In genomic region chr7:105738286-105738685, GRCm38 (mm10) we compare ENCODE assay signal across 9 mouse cellular contexts. TPM values are rescaled to one million over a fixed set of nuclear protein-coding genes. Genes with fewer than 3 reads are reported as not detected.
A peak's percentile ranks its signal among the peaks of the same experiment; 100 is the strongest.
DNase-seq lines count a peak whose midpoint lies in the region; ATAC-seq lines count a peak whose summit lies in the region.
"Had no signal": no experiment of that assay in that cellular context is flagged by ENCODE, and none has a peak within 500 bp of the region (broad histone marks: within the 10 kb centered on the region; RNA-seq: fewer than 3 reads in every experiment).

No protein-coding gene starts in this region.

- no peak for DNase-seq in kidney, postnatal 4 days
- no peak for DNase-seq in spleen, postnatal 10 days (ENCODE audit: low spot score in 2 of 2)
- no peak for DNase-seq in adipocyte (ENCODE audit: low spot score)
- no peak for DNase-seq in kidney, postnatal 14 days
- DNase-seq: right cerebral cortex, postnatal 14 days had no signal

- no peak for ATAC-seq in kidney, embryonic 15.5 days (replicated peaks; ENCODE audit: low FRiP score)
- no peak for ATAC-seq in embryonic facial prominence, embryonic 13.5 days (ENCODE audit: insufficient number of reproducible peaks, insufficient read depth, low FRiP score, low TSS enrichment, low read depth)
- no peak for ATAC-seq in hindbrain, embryonic 13.5 days (ENCODE audit: low FRiP score)
- ATAC-seq in midbrain, embryonic 13.5 days, result no peak

- no peaks in the 10 kb centered on the region for H3K9me3 ChIP-seq in kidney, embryonic 15.5 days (replicated peaks)
- no peaks in the 10 kb centered on the region for H3K9me3 ChIP-seq in embryonic facial prominence, embryonic 13.5 days
- no peaks in the 10 kb centered on the region for H3K9me3 ChIP-seq in hindbrain, embryonic 13.5 days
- no peaks in the 10 kb centered on the region for H3K9me3 ChIP-seq in midbrain, embryonic 13.5 days

- peak overlapping the region; percentile 96 for H3K27ac ChIP-seq in kidney, embryonic 15.5 days
- H3K27ac ChIP-seq in embryonic facial prominence, embryonic 13.5 days, result peak overlapping the region; percentile 78
- H3K27ac ChIP-seq in hindbrain, embryonic 13.5 days, result no peak overlapping the region
- no peak overlapping the region for H3K27ac ChIP-seq in midbrain, embryonic 13.5 days

- H3K4me1 ChIP-seq in kidney, embryonic 15.5 days, result peaks cover 42% of the 10 kb centered on the region
- H3K4me1 ChIP-seq in embryonic facial prominence, embryonic 13.5 days, result peaks cover 38% of the 10 kb centered on the region
- peaks cover 41% of the 10 kb centered on the region for H3K4me1 ChIP-seq in hindbrain, embryonic 13.5 days (replicated peaks)
- peaks cover 40% of the 10 kb centered on the region for H3K4me1 ChIP-seq in midbrain, embryonic 13.5 days (replicated peaks)

- 72% methylated on average over 2 of the region's 2 CpGs for WGBS in kidney, embryonic 15.5 days
- WGBS in embryonic facial prominence, embryonic 13.5 days, result 60% methylated on average over 2 of the region's 2 CpGs
- WGBS in hindbrain, embryonic 13.5 days, result 89% methylated on average over 2 of the region's 2 CpGs
- 82% methylated on average over 2 of the region's 2 CpGs for WGBS in midbrain, embryonic 13.5 days

- no peaks in the 10 kb centered on the region for H3K27me3 ChIP-seq in kidney, embryonic 15.5 days
- H3K27me3 ChIP-seq in embryonic facial prominence, embryonic 13.5 days, result no peaks in the 10 kb centered on the region
- H3K27me3 ChIP-seq in hindbrain, embryonic 13.5 days, result no peaks in the 10 kb centered on the region
- no peaks in the 10 kb centered on the region for H3K27me3 ChIP-seq in midbrain, embryonic 13.5 days

- H3K4me2 ChIP-seq in kidney, embryonic 15.5 days, result peak overlapping the region; percentile 64
- H3K4me2 ChIP-seq in embryonic facial prominence, embryonic 13.5 days, result peak overlapping the region; percentile 79
- H3K4me2 ChIP-seq in hindbrain, embryonic 13.5 days, result peak overlapping the region; percentile 90
- peak overlapping the region; percentile 84; the same call in 1 of the 2 replicates for H3K4me2 ChIP-seq in midbrain, embryonic 13.5 days (replicated peaks)

- H3K36me3 ChIP-seq in kidney, embryonic 15.5 days, result peaks cover 55% of the 10 kb centered on the region
- peaks cover 52% of the 10 kb centered on the region for H3K36me3 ChIP-seq in embryonic facial prominence, embryonic 13.5 days
- H3K36me3 ChIP-seq in hindbrain, embryonic 13.5 days, result peaks cover 49% of the 10 kb centered on the region
- H3K36me3 ChIP-seq in midbrain, embryonic 13.5 days, result peaks cover 50% of the 10 kb centered on the region

- peak overlapping the region; percentile 89 for H3K4me3 ChIP-seq in kidney, embryonic 15.5 days (replicated peaks)
- peak overlapping the region; percentile 74 for H3K4me3 ChIP-seq in embryonic facial prominence, embryonic 13.5 days
- H3K4me3 ChIP-seq in hindbrain, embryonic 13.5 days, result 0 out of 2 replicates have a peak overlapping the region, but pooled peaks have one; percentile 4
- H3K4me3 ChIP-seq in midbrain, embryonic 13.5 days (replicated peaks), result 0 out of 2 replicates have a peak overlapping the region, but pooled peaks have one; percentile 4

- peak overlapping the region; percentile 95 for H3K9ac ChIP-seq in kidney, embryonic 15.5 days
- peak overlapping the region; percentile 44; the same call in 1 of the 2 replicates for H3K9ac ChIP-seq in embryonic facial prominence, embryonic 13.5 days
- 0 out of 2 replicates have a peak overlapping the region, but pooled peaks have one; percentile 13 for H3K9ac ChIP-seq in hindbrain, embryonic 13.5 days
- no peak overlapping the region for H3K9ac ChIP-seq in midbrain, embryonic 13.5 days (replicated peaks)

RNA-seq across cellular contexts. Expression of gene Rrp8, which starts 1.1 kb away (rescaled TPM):
- polyA plus RNA-seq in kidney, embryonic 15.5 days (2015; fragmentation: Nextera tagmentation; extraction: Ambion mirVana), result 44.8 and 49.6 TPM in 2 replicates
- 43.4 and 48.9 TPM in 2 replicates for polyA plus RNA-seq in embryonic facial prominence, embryonic 13.5 days (2015; fragmentation: Nextera tagmentation; extraction: Ambion mirVana)
- 25.8 and 28.0 TPM in 2 replicates for polyA plus RNA-seq in hindbrain, embryonic 13.5 days (2015; fragmentation: Nextera tagmentation; extraction: Ambion mirVana)
- 29.2 and 30.5 TPM in 2 replicates for polyA plus RNA-seq in midbrain, embryonic 13.5 days (2015; fragmentation: Nextera tagmentation; extraction: Ambion mirVana)

RNA-seq across cellular contexts. Expression of gene Ilk, which starts 1.9 kb away (rescaled TPM):
- 331 and 360 TPM in 2 replicates for polyA plus RNA-seq in kidney, embryonic 15.5 days (2015; fragmentation: Nextera tagmentation; extraction: Ambion mirVana)
- polyA plus RNA-seq in embryonic facial prominence, embryonic 13.5 days (2015; fragmentation: Nextera tagmentation; extraction: Ambion mirVana), result 253 and 273 TPM in 2 replicates
- 181 and 191 TPM in 2 replicates for polyA plus RNA-seq in hindbrain, embryonic 13.5 days (2015; fragmentation: Nextera tagmentation; extraction: Ambion mirVana)
- 180 and 198 TPM in 2 replicates for polyA plus RNA-seq in midbrain, embryonic 13.5 days (2015; fragmentation: Nextera tagmentation; extraction: Ambion mirVana)

RNA-seq across cellular contexts. Expression of gene Taf10, which starts 5.9 kb away (rescaled TPM):
- 127 and 136 TPM in 2 replicates for polyA plus RNA-seq in kidney, embryonic 15.5 days (2015; fragmentation: Nextera tagmentation; extraction: Ambion mirVana)
- polyA plus RNA-seq in embryonic facial prominence, embryonic 13.5 days (2015; fragmentation: Nextera tagmentation; extraction: Ambion mirVana), result 126 and 137 TPM in 2 replicates
- polyA plus RNA-seq in hindbrain, embryonic 13.5 days (2015; fragmentation: Nextera tagmentation; extraction: Ambion mirVana), result 111 and 122 TPM in 2 replicates
- 109 and 127 TPM in 2 replicates for polyA plus RNA-seq in midbrain, embryonic 13.5 days (2015; fragmentation: Nextera tagmentation; extraction: Ambion mirVana)

RNA-seq across cellular contexts. Expression of gene Tpp1, which starts 13.7 kb away (rescaled TPM):
- polyA plus RNA-seq in kidney, embryonic 15.5 days (2015; fragmentation: Nextera tagmentation; extraction: Ambion mirVana), result 92.7 and 94.9 TPM in 2 replicates
- 44.0 and 45.8 TPM in 2 replicates for polyA plus RNA-seq in embryonic facial prominence, embryonic 13.5 days (2015; fragmentation: Nextera tagmentation; extraction: Ambion mirVana)
- 39.9 and 46.8 TPM in 2 replicates for polyA plus RNA-seq in hindbrain, embryonic 13.5 days (2015; fragmentation: Nextera tagmentation; extraction: Ambion mirVana)
- polyA plus RNA-seq in midbrain, embryonic 13.5 days (2015; fragmentation: Nextera tagmentation; extraction: Ambion mirVana), result 35.6 and 41.1 TPM in 2 replicates

RNA-seq across cellular contexts. Expression of gene Dchs1, which starts 49.2 kb away (rescaled TPM):
- polyA plus RNA-seq in kidney, embryonic 15.5 days (2015; fragmentation: Nextera tagmentation; extraction: Ambion mirVana), result 10.2 and 12.1 TPM in 2 replicates
- 21.0 and 21.5 TPM in 2 replicates for polyA plus RNA-seq in embryonic facial prominence, embryonic 13.5 days (2015; fragmentation: Nextera tagmentation; extraction: Ambion mirVana)
- polyA plus RNA-seq in hindbrain, embryonic 13.5 days (2015; fragmentation: Nextera tagmentation; extraction: Ambion mirVana), result 15.8 and 16.1 TPM in 2 replicates
- 16.8 and 20.5 TPM in 2 replicates for polyA plus RNA-seq in midbrain, embryonic 13.5 days (2015; fragmentation: Nextera tagmentation; extraction: Ambion mirVana)

Comparison
In these comparisons a context has a peak if more than half of its experiments do, and no peak if none do; other contexts are left out.
1. H3K27ac ChIP-seq: peak in kidney, embryonic 15.5 days (single experiment) and embryonic facial prominence, embryonic 13.5 days (single experiment); none in hindbrain, embryonic 13.5 days (single experiment) and midbrain, embryonic 13.5 days (single experiment).
2. H3K4me3 ChIP-seq: peak in every context shown above with its lines; median percentile 89 in kidney, embryonic 15.5 days; 74 in embryonic facial prominence, embryonic 13.5 days; 4 in hindbrain, embryonic 13.5 days; 4 in midbrain, embryonic 13.5 days.
3. Peak in every context shown above with its lines, with median percentiles within 50 percentile points of each other: H3K4me2 ChIP-seq.